Mouse (Mus musculus) pancreas, adult 10 weeks (tissue): ENCODE data around the gene Olfr996. TPM values are rescaled to one million over a fixed set of nuclear protein-coding genes. Genes with fewer than 3 reads are reported as not detected.

Experiments
- polyA plus RNA-seq: library from polyadenylated mRNA; stranded (reverse); fragments of 350-450 nt; fragmentation: Illumina TruSeq; extraction: RNeasy Lipid Tissue Mini Kit (QIAGEN cat#74804); gene quantifications from one replicate; pipeline ENCODE4 v1.2.3, GENCODE M21; 2015; ENCODE audit warnings: low read depth, low replicate concordance; ENCODE audit not compliant: insufficient read depth

Gene Olfr996
- not detected for polyA plus RNA-seq

DNA sequence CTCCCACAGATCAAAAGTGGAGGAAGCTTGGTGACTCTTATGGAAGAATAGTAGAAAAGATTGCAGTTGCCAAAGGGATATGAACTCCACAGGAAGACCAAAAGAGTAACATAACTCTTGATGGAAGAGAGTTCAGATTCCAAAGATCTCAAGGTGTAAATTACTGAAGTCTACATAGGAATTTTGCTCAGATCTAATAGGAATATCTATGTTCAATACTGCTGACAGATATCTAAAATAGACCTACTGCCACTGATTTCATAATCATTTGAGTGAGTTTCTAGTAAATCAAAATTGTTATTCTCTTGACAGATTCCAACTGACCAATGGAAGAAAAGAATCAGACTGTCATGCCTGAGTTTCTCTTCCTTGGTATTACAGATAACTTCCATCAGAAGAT lies at the start of gene Olfr996:
Gene Olfr996 (plus strand): TSS at position 301 of the 400 bp plus-strand sequence.

DNA sequence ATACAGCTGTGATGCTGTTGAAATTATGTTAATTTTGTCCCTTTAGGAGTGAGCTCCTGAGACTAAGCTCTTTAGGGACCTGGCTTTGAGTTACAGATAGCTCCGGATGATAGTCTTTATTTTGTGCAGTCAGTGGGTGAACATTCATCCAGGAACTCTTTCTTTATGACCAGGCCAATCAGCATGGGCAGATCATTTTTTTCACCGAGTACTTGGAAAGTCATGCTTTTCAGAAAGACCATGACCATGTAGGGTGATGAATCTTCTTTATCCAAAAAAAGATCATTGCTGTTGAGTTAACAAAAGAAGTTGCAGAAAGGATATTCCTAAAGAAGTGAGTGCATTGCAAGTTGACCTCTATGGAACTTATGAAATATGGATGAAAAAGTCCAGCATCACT lies 9.6 kb downstream of the Olfr996 start, which contains the start of gene Olfr998:
Gene Olfr998 (plus strand): TSS at position 301 of the 400 bp plus-strand sequence.

DNA sequence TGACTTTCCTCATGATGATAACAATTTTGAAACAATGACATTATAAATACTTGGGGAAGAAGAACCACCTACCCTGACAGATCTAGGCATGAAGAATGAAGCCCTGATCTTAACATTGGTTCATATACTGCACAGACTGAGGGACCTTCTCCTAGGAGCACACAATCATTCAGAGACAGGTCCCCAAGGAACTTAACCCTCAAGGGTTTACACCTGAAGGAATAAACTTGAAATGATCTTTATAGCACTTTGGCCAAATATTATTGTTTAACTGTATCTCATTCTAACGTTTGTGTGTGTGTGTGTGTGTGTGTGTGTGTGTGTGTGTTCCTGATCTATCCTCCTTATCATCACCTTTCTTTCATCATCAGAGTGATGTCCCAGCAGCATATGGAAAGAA lies 32.8 kb downstream of the Olfr996 start, which contains the start of gene Olfr1000:
Gene Olfr1000 (minus strand): TSS at position 101 of the 400 bp plus-strand sequence.

Other genes with a start within 250 kb of the Olfr996 start
- not detected for gene Olfr987, start 239.9 kb upstream of the Olfr996 start, polyA plus RNA-seq
- gene Olfr988, start 216.0 kb upstream of the Olfr996 start, polyA plus RNA-seq = not detected
- gene Olfr992, start 169.7 kb upstream of the Olfr996 start, polyA plus RNA-seq = not detected
- not detected for gene Olfr993, start 164.3 kb upstream of the Olfr996 start, polyA plus RNA-seq
- gene Olfr994, start 142.8 kb upstream of the Olfr996 start, polyA plus RNA-seq = not detected
- gene Olfr995, start 135.6 kb upstream of the Olfr996 start, polyA plus RNA-seq = not detected
- not detected for gene 4833423E24Rik, start 60.2 kb upstream of the Olfr996 start, polyA plus RNA-seq
- gene Olfr998, start 9.7 kb downstream of the Olfr996 start, polyA plus RNA-seq = not detected
- not detected for gene Olfr1000, start 32.7 kb downstream of the Olfr996 start, polyA plus RNA-seq
- not detected for gene Olfr1002, start 71.5 kb downstream of the Olfr996 start, polyA plus RNA-seq
- not detected for gene Olfr154, start 85.2 kb downstream of the Olfr996 start, polyA plus RNA-seq
- gene Olfr1006, start 99.6 kb downstream of the Olfr996 start, polyA plus RNA-seq = not detected
- not detected for gene Olfr1008, start 110.2 kb downstream of the Olfr996 start, polyA plus RNA-seq
- gene Olfr1009, start 136.2 kb downstream of the Olfr996 start, polyA plus RNA-seq = not detected
- not detected for gene Olfr1012, start 183.6 kb downstream of the Olfr996 start, polyA plus RNA-seq
- gene Olfr1013, start 187.9 kb downstream of the Olfr996 start, polyA plus RNA-seq = not detected
- gene Olfr1014, start 193.5 kb downstream of the Olfr996 start, polyA plus RNA-seq = not detected
- gene Olfr1015, start 202.8 kb downstream of the Olfr996 start, polyA plus RNA-seq = not detected
- not detected for gene Olfr1016, start 223.3 kb downstream of the Olfr996 start, polyA plus RNA-seq
- not detected for gene Olfr1018, start 239.3 kb downstream of the Olfr996 start, polyA plus RNA-seq